Mouse (Mus musculus): ENCODE data around the gene Rab35.

The Rab35 gene

DNA sequence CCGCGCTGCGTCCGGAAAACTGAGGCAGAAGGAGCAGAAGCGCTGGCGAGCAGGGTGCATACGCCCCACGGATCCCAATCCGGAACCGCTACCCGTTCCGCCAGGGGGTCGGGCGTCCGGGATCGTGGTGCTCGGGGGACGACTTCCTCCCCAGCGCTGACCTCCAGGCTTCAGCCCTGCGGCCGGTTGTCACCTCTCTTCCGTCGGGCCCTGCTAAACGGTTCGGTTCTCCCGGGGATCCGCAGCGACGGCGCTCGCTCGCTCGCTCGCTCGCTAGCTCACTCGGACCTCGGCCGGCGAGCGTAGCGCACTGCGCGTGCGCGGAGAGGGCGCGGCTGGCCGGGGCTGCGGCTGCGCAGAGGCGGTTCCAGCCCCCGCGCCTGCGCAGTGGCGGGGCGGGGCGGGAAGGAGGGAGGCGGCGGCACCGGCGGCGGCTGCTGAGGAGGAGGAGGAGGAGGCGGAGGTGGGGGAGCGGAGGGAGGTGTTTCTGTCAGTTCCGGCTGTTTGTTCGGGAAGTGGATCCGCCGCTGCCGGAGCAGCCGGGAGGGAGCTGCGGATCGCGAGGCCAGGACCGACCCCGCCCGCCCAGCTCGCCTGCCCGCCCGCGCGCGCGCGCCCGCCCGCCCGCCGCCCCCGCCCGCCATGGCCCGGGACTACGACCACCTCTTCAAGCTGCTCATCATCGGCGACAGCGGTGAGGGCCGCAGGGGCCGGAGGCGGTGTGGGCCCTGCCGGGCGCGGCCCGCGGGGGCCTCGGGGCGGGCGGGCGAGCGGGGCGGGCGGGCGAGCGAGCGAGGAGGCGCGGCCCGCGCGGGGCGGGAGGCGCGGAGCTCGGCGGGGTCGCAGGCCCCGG is at the start of gene Rab35:
Rab35 (plus strand) TSS at position 404 of the 853 bp plus-strand sequence.
- peak; percentile 96 to 99 for DNase-seq (ENCODE audit: low spot score in 2 of 2)

DNA sequence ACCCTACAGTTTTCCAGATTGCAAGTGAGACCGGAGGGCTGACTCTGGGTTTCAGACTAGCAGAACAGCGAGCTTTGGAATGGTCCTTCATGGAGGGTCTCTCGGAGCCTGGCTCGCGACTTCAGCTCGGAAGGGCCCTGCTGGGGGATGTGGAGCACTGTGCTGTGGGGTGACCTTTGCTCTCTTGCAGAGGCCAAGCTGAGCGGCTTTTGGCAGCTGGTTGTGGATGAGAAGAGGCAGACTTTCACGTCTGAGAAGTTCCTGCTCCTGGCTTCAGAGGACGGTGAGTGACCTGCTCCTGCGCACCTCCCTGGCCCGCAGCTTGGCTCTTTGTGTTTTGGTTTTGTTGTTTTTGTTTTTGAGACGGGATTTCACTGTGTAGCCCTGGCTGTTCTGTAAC is 46.1 kb upstream of the Rab35 start:
- no peak for DNase-seq (ENCODE audit: low spot score in 2 of 2)

DNA sequence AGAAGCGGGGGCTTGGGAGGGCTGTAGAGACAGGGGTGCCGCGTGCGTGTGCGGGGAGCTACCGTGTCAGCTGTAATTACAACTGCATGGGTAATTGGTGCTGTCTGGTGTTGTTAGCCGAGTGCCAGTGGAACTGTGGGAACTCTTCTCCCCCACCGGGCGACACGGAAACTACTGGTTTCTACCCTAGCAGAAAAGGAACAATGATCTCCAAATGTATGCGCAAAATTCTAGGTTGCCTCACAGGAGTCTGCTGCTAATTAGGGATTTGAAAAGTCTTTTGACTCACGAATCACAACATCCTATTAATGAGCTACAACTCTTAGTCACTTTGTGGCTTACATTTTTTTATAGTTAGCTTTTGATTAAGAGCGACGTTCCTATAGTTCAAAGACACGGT is 45.5 kb upstream of the Rab35 start:
- no peak for DNase-seq (ENCODE audit: low spot score in 2 of 2)

DNA sequence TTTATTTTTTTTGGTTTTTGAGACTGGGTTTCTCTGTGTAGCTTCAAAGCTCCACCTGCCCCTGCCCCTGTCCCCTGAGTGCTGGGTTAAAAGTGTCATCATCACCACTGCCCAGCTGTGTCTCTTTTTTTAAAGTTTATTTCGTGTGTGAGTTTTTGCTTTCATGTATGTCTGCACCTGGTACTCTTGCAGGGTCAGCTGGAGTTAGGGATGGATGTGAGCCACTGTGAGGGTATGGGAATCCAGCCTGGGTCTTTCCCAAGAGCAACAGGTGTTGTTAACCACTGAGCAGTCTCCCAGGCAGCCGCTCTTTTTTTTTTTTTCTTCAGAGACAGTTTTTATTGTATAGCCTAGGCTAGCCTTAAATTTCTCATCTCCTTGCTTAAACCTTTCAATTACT is 44.9 kb upstream of the Rab35 start:
- DNase-seq (ENCODE audit: low spot score in 2 of 2): no peak

DNA sequence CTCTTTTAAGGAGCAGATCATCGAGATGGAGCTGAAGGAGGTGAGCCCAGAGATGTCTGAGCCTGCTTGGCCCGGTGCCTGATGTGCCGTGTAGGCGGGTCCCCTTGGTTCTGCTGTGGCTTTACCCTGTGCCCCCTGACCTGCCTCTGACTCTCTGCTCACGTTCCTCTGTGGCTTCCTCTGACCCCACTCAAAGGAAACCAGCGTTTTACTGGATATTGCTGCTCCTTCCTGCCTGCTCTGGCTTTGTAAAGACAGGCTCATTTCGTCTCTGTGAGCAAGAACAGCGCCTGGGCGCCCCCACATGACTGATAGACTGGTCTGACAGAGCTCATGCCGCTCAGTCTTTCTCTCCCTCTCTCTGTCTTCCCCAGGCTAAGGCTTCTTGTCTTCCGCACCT is 40.7 kb upstream of the Rab35 start:
- DNase-seq (ENCODE audit: low spot score in 2 of 2): no peak

DNA sequence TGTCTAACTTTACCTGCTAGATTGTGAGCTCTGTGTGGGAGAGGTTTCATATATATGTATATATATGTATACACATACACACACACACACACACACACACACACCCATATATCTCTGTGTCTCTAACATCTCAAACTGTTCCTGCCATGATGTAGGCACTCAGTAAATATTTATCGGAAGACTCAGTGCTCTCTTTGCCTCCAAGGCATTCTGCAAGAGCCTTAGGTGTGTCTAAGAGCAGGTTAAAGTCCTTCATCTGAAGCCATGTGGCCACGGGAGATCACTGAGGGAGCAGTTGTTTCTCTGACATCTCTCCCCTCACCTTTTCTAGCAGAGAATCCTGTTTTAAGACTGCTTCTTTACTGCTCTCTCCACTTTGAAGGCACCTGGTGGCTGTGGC is 40.2 kb upstream of the Rab35 start:
- no peak for DNase-seq (ENCODE audit: low spot score in 2 of 2)

DNA sequence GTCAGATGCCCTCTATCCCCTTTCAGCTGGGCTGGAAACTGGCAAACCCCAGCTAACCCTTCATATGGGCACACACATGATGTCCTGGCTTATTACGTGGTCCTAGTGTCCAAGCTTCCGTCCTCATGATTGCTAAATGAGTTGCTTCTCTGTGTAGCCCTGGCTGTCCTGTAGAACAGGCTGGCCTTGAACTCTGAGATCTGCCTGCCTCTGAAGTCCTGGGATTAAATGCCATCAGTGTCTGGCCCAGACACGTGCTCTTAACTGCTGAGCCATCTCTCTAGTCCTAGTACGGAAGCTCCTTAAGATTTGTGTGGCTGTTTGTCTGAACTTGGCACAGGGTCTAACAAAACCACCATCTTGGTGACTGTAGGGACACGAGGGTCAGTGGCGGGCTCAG is 28.1 kb upstream of the Rab35 start:
- DNase-seq (ENCODE audit: low spot score in 2 of 2): no peak

DNA sequence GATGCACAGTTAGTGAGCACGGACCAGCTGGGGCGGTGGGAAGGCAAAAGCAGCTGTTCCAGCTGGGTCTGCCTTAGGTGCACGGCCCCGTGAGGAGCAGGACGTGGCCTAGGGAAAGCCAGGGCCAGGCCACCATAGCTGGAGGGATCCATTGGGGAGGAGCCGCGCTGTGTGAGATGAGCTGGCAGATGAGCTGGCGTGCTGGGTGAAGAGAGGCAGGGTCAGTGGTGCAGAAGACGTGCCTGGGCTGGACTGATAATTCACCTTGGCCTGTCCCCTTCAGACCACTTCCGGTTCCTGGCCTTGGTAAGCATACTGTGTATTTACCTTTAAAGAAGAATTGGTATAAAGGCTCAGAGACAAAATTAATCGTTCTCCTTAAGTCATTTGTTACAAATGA is 20.1 kb upstream of the Rab35 start:
- no peak for DNase-seq (ENCODE audit: low spot score in 2 of 2)

DNA sequence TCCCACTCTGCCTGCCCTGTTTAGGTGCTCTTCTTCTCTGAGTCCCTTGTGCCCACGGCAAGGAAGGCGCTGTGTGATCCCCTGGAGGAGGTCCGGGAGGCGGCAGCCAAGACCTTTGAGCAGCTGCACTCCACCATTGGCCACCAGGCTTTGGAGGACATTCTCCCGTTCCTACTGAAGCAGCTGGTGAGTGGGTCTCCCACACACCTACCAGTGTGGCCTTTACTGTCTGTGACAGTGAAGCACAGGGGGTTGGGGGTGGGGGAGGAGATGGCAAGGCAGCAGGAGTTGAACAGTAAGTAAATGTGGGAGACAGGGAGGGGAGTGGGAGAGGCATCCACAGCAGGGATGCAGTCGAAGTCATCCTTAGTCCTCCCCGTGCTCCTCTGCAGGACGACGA is 18.4 kb upstream of the Rab35 start:
- no peak for DNase-seq (ENCODE audit: low spot score in 2 of 2)

DNA sequence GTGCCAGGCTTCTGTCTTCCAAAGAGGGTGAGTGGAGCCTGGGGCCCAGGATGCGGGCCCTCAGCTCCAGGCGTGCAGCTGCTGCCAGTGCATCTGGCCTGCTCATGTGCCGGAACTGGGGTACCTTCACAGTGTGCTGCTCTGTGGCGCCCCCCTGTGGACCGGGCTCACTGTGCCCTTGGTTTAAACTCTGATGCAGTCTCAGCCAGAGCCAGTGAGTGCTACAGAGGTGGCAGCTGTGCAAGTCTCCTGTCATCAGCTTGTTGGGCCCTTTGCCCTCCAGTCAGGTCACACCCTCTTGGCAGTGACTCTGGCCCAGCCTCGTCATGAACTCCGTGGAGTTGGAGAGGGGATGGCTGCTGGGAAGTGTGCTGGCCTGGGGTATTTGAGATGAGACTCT is 16.8 kb upstream of the Rab35 start:
- DNase-seq (ENCODE audit: low spot score in 2 of 2): peak; percentile 73 to 91

DNA sequence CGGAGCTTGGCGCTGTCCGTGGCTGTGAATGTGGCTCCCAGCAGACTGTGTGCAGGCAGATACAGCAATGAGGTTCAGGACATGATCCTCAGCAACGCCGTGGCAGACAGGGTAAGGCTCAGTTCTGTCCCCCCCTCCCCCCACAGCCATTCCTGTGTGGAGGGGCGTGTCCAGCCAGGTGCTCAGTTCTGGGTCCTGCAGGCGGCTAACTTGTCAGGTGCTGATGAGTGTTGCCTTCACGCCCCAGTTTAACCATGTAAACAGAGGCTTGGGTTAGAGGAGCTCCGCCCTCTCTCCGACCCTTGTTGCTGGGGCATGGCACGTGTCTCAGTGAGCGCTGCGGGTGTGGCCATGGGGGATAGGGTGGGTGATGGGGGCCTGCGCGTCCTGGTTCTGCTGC is 12.0 kb upstream of the Rab35 start:
- DNase-seq (ENCODE audit: low spot score in 2 of 2): no peak

DNA sequence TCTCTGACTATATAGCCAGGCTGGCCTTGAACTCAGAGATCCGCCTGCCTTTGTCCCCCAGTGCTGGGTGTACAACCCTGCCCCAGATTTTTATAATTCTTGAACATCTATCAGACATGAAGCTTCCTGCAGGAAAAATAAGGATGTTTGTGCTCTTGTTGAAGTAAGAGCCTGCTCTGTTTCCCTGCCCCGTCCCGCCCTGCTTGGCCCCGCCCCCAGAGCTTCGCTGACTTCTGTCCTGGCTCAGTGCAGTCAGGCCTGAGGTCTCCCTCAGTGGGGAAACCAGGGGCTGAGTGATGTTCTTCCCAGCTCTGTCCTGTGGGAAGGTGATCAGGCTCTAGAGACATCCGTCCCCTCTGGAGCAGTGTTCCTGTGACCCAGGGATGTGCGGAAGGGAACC is 9.0 kb upstream of the Rab35 start:
- DNase-seq (ENCODE audit: low spot score in 2 of 2): no peak

DNA sequence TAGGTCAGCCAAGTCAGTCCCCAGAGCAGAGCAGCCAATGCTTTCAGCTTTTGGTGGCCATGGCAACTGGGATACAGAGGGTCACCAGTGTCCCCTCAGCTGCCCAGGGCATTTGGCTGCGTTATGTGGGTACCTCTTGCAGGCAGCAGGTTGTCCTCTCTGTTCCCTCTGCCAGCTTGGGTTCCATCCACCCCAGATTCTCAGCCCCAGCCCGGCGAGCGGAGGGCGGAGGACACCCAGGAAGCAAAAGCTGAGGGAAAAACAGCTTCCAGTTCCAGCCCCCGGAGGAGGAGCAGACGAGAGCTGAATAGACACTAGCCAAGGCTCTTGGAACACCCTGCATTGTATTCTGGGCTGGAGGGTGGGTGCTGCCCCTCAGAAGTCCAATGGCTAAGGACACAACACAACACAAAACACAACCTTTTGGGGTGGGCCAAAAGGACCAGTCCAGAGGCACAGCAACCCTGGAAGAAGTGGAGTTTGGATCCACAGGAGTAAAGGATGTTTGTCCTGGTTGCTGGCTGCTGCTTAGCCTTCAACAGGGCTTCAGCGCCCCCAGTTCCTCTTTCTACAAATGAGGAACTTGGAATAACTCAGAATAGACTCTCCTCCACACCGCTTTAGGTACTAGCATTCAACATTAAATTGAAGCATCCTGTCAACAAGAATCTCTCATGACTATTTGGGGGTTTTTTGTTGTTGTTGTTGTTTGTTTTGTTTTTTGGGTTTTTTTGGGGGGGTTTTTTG is 7.8 kb upstream of the Rab35 start:
- peak in 1 of 2 experiments; percentile 70 for DNase-seq (ENCODE audit: low spot score in 2 of 2)

DNA sequence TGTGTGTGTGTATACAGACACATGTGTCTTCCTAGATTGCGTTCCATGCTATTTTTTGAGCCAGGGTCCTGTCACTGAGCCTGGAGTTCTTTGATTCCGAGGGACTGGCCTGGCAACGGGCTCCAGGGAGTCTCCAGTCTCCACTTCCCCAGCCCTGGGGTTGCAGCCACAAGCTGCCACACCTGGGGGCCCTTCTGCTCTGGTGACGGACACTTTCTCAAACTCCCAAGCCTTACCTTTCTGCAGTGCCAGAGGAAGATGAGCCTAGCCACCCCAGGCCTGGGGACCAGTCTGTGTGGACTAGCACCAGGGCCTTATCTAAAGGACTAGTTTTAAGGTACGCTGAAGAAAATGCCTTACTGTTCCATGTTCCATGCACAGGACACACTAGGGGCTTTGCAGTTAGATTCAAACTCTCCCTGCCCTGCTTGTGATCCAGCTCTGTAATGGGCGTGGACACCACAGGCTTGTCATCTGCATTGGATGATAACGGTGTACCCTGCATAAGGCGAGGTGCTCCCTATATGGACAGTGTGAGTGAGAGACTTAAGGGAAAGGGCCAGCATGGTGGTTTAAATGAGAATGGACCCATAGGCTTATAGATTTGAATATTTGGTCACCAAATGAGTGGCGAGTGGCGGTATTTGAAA is 5.3 kb upstream of the Rab35 start:
- peak; percentile 72 to 78 for DNase-seq (ENCODE audit: low spot score in 2 of 2)

DNA sequence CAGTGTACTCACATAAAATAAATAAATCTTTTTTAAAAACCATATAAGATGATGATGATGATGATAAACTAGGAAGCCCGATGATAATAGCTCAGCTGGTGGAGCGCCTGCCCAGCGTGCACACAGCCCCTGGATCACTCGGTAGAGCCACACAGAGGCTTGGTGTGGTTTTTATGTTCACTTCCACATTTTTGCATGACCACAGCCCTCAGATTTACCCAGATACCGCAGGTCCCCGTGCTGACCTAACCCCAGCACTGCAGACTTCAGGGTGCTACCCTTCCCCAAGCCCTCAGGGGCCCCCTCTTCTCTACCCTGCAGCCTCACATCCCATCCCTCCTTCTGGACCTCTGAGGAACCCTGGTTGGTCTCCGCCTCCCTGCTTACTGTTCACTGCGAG is 3.6 kb upstream of the Rab35 start:
- no peak for DNase-seq (ENCODE audit: low spot score in 2 of 2)

DNA sequence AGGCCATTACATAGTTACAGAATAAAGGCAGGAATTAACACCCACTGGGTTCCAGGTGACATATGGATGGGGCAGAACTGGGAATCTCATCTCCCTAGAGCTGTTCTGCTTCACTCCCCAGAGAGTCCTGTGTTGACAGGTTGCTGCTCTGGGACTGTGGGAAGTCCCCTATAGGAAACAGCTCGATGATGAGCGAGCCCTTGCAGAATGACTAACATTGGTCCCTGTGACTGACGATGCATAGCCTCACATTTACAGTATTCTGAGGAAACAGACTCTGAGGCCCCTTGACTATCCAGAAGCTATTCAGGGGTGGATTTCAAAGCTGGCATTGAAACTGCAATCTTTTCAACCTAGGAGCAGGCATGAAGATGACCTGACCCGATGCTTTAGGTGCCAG is 2.0 kb upstream of the Rab35 start:
- DNase-seq (ENCODE audit: low spot score in 2 of 2): no peak

DNA sequence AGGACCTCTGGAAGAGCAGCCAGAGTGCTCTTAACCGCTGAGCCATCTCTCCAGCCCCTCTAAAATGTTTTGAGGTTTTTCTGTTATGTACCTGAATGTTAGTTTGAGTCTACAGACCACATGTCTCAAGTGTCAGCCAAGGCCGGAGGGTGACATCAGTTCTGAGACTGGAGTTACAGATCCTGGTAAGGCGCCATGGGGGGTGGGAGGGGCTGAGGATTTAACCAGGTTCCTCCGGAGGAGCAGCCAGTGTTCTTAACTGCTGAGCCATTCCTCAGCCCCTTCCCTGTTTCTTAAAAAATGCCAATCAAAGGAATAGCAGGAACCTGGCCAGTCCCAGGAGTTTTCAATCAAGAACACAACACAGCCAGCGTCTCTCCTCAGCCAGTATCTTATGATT is 1.4 kb upstream of the Rab35 start:
- DNase-seq (ENCODE audit: low spot score in 2 of 2): no peak

DNA sequence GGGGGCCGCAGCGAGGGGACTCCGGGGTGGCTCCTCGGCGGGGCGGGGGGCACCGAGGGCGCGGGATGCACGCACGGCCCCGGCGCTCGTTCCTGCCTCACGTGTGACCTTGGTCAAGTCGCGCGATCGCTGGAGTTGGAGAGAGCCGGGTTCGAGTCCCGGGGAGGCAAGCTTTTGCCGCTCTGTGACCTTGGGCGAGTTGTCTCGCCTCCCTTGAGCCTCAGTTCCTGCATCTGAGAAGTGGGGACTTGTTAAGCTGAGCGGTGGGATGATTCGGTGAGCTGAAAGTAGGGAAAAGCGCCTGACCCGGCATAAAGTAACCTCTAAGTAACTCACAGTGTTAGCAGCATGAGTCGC is 628 bp downstream of the Rab35 start:
- peak; percentile 62 to 85 for DNase-seq (ENCODE audit: low spot score in 2 of 2)

DNA sequence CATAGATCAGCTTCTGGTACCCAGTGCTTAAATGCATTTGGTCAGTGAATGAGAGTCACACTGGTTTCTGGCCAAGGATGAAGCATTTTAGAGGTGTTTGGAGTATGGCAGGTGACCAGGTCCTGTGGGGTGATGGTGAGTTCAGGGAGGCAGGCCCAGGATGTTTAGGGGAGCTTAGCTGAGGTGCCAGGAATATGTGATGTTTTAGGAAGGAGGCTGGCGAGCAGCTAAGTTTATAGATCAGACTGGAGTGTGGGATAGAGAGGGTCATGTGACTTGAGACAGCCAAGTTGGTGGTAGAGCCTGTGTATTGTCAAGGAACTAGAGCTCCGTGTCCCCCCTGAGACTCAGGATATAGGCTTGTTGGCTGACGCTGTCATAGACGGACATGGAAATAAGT is 1.4 kb downstream of the Rab35 start:
- DNase-seq (ENCODE audit: low spot score in 2 of 2): no peak

DNA sequence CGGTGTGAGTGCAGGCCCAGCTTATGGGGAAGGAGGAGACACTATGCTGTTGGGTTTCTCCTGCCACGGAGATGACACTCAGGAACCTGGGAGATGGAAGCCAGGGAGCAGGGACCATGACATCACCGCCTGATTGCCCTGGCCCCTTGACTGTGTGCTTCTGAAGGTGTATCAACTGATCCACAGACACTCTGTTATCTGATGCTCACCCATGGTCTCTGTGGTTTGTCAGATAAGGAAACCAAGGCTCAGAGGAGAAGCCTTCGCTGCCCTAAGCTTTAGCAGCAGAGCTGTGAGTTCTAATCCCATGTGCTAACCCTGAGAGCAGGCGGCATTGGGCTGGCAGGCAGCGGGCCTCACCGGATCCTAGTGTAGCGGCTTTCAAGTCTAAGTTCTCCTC is 2.3 kb downstream of the Rab35 start:
- DNase-seq (ENCODE audit: low spot score in 2 of 2): no peak

DNA sequence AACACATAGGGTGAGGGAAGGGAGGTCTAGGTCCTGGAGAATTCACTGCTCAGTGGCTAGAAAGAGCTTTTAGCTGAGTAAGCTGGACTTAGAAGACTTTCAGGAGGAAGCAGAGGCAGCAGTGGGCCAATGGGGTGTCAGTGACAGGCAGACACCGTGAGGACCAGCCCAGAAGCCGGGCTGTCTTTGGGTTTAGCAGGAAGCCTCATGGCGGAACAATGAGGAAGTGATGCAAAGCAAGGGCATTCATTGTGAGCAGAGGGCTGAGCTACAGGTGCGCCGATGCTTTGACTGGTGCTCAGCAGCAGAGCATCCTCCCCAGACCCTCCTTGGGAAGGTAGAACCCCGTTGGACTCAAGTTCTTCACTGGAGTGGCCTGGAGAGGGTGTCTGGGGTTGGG is 3.8 kb downstream of the Rab35 start:
- peak; percentile 43 to 72 for DNase-seq (ENCODE audit: low spot score in 2 of 2)

DNA sequence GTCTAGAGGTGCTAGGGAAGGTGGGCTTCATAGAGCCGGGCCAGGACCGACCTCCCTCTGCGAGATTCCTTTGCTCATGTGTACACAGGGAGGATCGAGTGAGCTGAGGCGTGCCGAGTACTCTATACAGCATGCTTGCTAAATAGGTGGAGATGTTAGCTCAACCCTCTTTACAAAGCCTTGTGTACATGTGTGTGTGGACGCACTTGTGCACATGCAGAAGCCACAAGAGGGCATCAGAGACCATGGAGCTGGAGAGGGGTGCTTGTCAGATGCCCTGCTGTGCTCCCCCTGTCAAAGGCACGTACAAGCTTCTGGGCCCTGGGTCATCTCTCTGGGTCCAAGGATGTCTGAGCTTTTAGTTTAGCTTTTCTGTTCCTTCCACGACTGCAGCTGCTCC is 12.5 kb downstream of the Rab35 start:
- no peak for DNase-seq (ENCODE audit: low spot score in 2 of 2)

DNA sequence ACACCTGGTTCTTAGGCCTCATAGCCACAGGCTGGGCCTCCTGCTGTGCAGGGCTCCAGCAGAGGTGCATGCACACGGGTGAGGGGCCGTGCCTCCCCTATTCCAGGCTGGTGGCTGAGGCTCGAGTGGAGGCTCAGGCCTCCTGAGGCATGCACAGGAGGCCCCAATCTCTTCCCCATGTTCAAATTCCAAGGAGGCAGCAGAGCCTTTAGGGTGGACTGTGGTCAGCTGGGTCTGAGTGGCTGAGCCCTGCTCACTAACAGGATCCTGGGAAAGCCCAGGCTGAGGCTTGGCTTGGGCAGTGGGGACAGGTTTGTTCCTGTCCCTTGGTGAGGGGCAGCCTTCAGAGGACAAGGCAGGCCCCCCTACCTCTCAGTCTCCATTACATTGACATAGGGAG is 17.2 kb downstream of the Rab35 start:
- DNase-seq (ENCODE audit: low spot score in 2 of 2): no peak
